Mouse (Mus musculus) ZHBTc4 (cell line): ENCODE data around the gene Nr2e3.
"Not testable (repeated sequence)": the region's sequence is repeated elsewhere in the genome, so short reads cannot be mapped to it uniquely, and the experiment has no call there.

ENCODE experiments used
- DNase-seq: peaks from one replicate; pipeline ENCODE4 v3.0.0-alpha.2; 2011; ENCODE audit warnings: low read depth, low spot score

The Nr2e3 gene

GRCm38 (mm10) chr9:59960559-59960958, at the start of gene Nr2e3:
Gene Nr2e3, minus strand, starts transcription at chr9:59960659.
- no peak for DNase-seq

DNA sequence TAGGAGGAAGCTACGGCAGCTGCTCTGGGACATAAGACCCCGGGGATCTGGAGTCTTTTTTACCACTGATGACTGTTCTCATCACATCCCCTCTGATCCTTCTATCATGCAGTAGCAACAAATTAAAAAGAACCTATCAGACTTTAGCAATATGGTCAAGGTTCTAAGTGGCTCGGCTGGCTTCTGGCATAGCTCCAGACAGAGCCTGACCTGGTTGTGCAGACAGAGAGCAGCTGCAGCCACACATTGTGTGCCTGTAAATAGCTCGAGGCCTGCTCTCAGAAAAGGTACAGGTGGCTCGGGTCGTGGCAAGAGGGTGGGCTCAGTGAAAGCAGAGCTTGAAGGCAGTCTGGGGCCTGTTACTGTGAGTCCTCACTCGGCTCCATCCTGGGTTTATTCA, 48.5 kb upstream of the Nr2e3 start:
- DNase-seq: no peak

- no peak for DNase-seq
Observed at GRCm38 (mm10) chr9:60002323-60002722, 41.9 kb upstream of the Nr2e3 start.

GRCm38 (mm10) chr9:60001444-60001843, 41.0 kb upstream of the Nr2e3 start:
- no peak for DNase-seq

DNA sequence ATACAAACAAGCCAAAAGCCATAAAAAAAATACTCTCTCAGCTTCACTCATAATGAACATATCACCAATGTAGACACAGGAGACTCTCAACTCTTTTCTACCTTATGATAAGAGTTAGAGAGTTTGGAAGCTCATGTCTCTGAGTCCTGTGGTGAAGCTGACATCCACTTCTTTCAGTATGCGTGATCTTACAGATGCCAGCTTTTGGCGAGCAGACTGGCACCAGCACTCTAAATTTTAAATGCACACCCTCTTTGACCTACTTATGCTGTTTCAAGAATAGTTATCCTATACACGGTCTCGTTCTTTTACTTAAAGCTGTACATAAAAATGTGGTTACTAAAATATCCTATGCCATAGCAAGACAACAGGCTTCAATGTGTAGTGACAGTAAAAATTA, 37.3 kb upstream of the Nr2e3 start:
- no peak for DNase-seq

DNA sequence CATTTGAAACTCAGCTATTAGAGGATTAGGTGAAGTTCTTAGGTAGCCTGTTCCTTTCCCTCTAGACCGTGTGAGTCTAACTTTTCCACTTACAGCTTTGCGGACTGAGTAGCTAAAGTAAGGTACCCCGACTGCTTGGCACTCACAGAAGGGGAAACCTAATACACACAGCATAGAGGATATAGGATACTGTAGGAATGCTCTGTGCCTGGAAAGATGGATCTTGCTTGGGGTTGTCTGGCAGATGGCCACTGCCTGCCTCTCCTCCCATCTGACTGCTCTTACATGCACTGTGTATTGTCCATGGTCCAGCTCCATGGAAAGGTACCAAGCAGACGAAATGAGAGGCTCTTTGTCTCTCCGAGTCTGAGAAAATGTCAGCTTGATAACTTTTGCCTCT, 30.9 kb upstream of the Nr2e3 start:
- no peak for DNase-seq

GRCm38 (mm10) chr9:59989864-59990263, 29.4 kb upstream of the Nr2e3 start:
- peak; percentile 75 for DNase-seq

DNA sequence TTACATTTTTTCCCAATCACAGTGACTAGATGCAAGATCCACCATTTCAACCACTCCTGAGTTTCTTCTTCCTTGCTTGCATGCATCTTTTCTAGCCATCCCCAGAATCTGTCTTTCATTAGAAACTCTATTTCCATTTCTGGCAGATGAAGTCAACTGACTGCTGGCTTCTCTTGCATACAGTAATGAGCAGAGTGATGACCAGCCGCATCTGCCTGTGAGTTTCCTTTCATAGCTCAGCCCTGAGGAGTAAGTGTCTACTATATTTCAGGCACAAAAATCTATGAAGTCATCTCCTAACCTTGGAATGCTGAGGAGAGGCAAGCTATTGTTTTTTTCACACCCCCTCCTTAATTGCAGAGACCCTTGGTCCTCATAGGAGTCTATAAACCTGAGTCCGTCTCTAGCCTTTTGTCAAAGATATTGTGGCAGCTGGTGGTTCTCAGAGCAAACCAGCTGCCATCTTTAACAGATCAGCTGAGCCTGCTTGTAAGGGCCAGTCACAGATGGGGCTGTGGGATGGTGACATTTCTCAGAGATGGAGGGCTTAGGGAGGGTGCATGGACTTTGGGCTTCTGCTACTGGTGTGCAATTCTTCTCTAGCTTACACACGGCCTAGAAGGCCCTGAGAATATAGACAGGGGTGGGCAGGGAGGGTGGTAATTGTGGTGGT, 25.6 kb upstream of the Nr2e3 start:
- no peak for DNase-seq

DNA sequence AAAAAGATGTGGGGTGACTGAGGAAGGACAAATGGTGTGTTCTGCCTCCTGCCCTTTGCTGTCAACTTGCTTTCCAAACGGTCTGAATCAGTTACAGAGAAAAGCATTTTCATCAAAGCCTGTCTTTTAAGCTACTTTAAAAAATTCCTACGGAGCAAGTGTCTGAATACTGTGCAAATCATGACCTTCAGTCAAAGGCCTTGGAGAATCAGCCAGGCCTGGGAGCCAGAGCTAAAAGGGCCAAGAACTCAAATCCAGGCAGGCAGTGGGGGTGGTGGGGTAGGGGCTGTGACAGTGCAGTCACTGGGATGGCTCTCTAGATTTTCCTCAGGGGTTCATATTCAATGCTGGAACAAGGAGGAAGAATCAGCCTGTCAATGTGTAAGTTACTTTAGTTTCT, 20.7 kb upstream of the Nr2e3 start:
- no peak for DNase-seq

- no peak for DNase-seq
Observed at GRCm38 (mm10) chr9:59971263-59971662, 10.8 kb upstream of the Nr2e3 start.

DNA sequence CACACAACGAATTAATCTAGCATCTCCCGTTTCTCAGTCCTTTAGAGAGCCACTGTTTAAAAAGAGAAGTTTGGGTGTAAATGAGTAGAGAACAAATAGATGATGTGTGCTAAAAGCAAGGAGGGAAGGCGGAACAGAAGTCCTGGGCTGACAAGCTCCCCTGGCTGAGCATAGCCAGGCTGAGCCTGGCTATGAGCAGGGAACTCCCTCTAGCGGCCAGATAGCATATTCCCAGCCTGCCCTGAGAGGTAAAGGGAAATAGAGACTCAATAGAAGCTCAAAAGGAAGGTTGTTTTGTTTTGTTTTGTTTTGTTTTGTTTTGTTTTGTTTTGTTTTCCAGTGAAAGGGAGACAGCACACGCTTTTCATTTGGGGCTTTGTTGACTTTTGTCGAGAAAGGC, 8.9 kb upstream of the Nr2e3 start:
- peak; percentile 83 for DNase-seq

DNA sequence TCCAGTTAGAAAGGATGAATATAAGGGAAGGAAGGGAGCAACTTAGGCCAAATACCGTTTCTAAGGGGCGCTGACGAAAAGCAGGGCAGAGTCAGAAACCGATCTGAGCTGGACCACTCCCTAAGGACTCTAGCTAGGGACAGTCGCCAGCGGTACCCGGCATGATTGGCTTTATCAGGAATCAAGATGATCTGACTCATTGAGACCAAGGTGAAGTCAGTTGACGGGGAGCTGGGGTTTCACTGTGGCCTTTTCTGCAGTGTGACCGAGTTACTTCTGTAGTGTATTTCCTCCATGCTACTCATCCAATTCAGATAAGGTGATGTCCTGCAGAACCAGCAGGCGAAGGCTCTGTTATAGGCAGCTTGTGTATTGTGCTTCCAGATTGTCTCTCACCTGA, 4.6 kb upstream of the Nr2e3 start:
- no peak for DNase-seq

DNA sequence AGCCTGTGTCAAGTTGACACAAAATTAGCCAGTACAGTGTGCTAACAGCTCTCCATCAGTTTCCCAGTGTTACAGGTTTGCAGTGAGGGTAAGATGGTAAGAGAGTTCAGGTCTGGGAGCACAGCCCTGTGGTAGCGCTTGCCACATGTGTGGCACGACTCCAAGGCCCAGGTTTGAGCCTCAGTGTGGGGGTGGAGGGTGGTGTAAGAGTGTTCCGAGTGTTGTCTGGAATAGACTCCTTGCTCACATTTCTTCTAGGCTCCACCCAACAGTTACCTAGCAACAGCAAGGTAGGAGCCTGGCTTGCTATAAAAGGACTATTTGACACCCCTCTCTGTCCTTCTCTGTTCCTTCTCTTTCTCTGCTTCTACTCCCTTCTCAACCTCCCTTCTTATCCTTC, 3.9 kb upstream of the Nr2e3 start:
- no peak for DNase-seq

GRCm38 (mm10) chr9:59961201-59961955, 919 bp upstream of the Nr2e3 start:
- peak; percentile 61 for DNase-seq

GRCm38 (mm10) chr9:59959276-59959675, 1.2 kb downstream of the Nr2e3 start:
- peak; percentile 98 for DNase-seq

GRCm38 (mm10) chr9:59958115-59958514, 2.3 kb downstream of the Nr2e3 start:
- not testable (repeated sequence) for DNase-seq

- peak; percentile 62 for DNase-seq
Observed at GRCm38 (mm10) chr9:59956496-59956895, 4.0 kb downstream of the Nr2e3 start.

DNA sequence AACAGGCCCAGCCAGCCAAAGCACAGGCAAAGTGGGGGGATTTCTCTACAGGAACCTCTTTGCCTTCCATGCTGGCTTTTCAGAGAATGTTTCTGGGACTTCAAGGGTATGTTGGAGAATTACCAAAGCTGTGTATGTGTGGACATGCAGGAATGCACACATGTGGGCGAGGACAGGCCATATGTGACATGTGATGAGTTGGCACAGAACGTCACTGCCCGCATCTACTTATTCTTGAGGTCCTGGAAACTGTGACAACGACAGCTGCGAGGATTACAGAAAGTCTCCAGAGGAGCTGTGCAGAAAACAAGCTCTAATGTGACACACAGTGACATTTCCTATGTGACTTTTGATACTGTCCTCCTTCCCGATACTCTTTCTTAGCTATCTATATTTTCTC, 4.8 kb downstream of the Nr2e3 start:
- no peak for DNase-seq

GRCm38 (mm10) chr9:59955199-59955598, 5.3 kb downstream of the Nr2e3 start:
- DNase-seq: no peak

GRCm38 (mm10) chr9:59953556-59953955, 6.9 kb downstream of the Nr2e3 start:
- DNase-seq: peak; percentile 54

- DNase-seq: no peak
Observed at GRCm38 (mm10) chr9:59952515-59953070, 7.9 kb downstream of the Nr2e3 start.

DNA sequence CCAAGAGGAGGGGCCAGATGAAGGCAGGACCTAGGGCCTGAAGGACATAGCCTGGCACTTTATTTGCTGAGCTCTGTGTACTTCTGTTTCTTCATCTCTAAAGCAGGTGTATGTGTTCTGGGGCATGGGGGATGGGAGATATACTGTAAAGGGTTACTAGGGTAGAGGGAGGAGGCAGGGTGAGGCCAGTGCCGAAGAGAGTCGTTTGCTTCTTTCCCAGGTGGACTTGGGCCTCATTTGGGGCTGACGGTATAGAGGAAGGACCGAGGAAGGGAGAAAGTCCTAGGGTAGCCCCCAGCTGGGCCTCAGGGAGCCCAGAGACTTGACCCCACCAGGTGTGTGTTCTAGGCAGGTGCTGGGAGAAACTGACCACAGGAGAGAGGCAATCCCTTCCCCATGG, 8.5 kb downstream of the Nr2e3 start:
- no peak for DNase-seq
